Mouse (Mus musculus): ENCODE data around the gene Cdip1. TPM values are rescaled to one million over a fixed set of nuclear protein-coding genes. Genes with fewer than 3 reads are reported as not detected.

Gene Cdip1
- polyA plus RNA-seq (2015; fragmentation: Nextera tagmentation; extraction: Ambion mirVana), result 75.8 and 82.0 TPM in 2 replicates

GRCm38 (mm10) chr16:4789810-4790559, at the start of gene Cdip1:
Gene Cdip1, minus strand, starts transcription at chr16:4790292.
- Histone ChIP-seq H3K4me1 (ENCODE audit: control insufficient read depth, insufficient read depth, low read length) (peaks cover 30% of the 10 kb centered on the region), H3K36me3 (ENCODE audit: control insufficient read depth, insufficient read depth, low read length) (no peaks in the 10 kb centered on the region), H3K9ac (ENCODE audit: low read length) (peak within 1 kb of the TSS; percentile 87), H3K4me2 (ENCODE audit: low read depth, low read length) (peak within 1 kb of the TSS; percentile 91), H3K4me3 (replicated peaks; ENCODE audit: low read length) (peak within 1 kb of the TSS; percentile 67), H3K9me3 (replicated peaks; ENCODE audit: control insufficient read depth, low read length) (no peaks in the 10 kb centered on the region), H3K27me3 (ENCODE audit: control insufficient read depth, insufficient read depth, low read length) (no peaks in the 10 kb centered on the region), H3K27ac (ENCODE audit: low read length) (peak within 1 kb of the TSS; percentile 99)
- WGBS, result under 1% methylated on average over 51 of the region's 51 CpGs
- peak; percentile 98 for ATAC-seq (ENCODE audit: insufficient read depth, low FRiP score)

- H3K36me3 ChIP-seq (ENCODE audit: control insufficient read depth, insufficient read depth, low read length), result no peaks in the 10 kb centered on the region
- H3K27me3 ChIP-seq (ENCODE audit: control insufficient read depth, insufficient read depth, low read length), result no peaks in the 10 kb centered on the region
- no peak for ATAC-seq (ENCODE audit: insufficient read depth, low FRiP score)
- WGBS, result 65% methylated on average over 3 of the region's 3 CpGs
- no peak overlapping the region for H3K4me3 ChIP-seq (replicated peaks; ENCODE audit: low read length)
- no peak overlapping the region for H3K27ac ChIP-seq (ENCODE audit: low read length)
- no peak overlapping the region for H3K4me2 ChIP-seq (ENCODE audit: low read depth, low read length)
- no peaks in the 10 kb centered on the region for H3K4me1 ChIP-seq (ENCODE audit: control insufficient read depth, insufficient read depth, low read length)
- no peak overlapping the region for H3K9ac ChIP-seq (ENCODE audit: low read length)
- H3K9me3 ChIP-seq (replicated peaks; ENCODE audit: control insufficient read depth, low read length), result no peaks in the 10 kb centered on the region
These were observed 49.5 kb upstream of the Cdip1 start for GRCm38 (mm10) chr16:4839552-4839951.

- Histone ChIP-seq H3K4me3 (replicated peaks; ENCODE audit: low read length) (no peak overlapping the region), H3K27me3 (ENCODE audit: control insufficient read depth, insufficient read depth, low read length) (no peaks in the 10 kb centered on the region), H3K9me3 (replicated peaks; ENCODE audit: control insufficient read depth, low read length) (no peaks in the 10 kb centered on the region), H3K27ac (ENCODE audit: low read length) (no peak overlapping the region), H3K36me3 (ENCODE audit: control insufficient read depth, insufficient read depth, low read length) (no peaks in the 10 kb centered on the region), H3K4me2 (ENCODE audit: low read depth, low read length) (no peak overlapping the region), H3K9ac (ENCODE audit: low read length) (no peak overlapping the region), H3K4me1 (ENCODE audit: control insufficient read depth, insufficient read depth, low read length) (no peaks in the 10 kb centered on the region)
- ATAC-seq (ENCODE audit: insufficient read depth, low FRiP score), result no peak
- 68% methylated on average over 3 of the region's 3 CpGs for WGBS
These were observed 47.5 kb upstream of the Cdip1 start for GRCm38 (mm10) chr16:4837631-4838030.

- Histone ChIP-seq H3K4me1 (ENCODE audit: control insufficient read depth, insufficient read depth, low read length) (no peaks in the 10 kb centered on the region; the same call in 1 of the 2 replicates), H3K36me3 (ENCODE audit: control insufficient read depth, insufficient read depth, low read length) (no peaks in the 10 kb centered on the region), H3K27ac (ENCODE audit: low read length) (no peak within 1 kb of the TSS), H3K4me3 (replicated peaks; ENCODE audit: low read length) (no peak within 1 kb of the TSS), H3K27me3 (ENCODE audit: control insufficient read depth, insufficient read depth, low read length) (no peaks in the 10 kb centered on the region), H3K9ac (ENCODE audit: low read length) (no peak within 1 kb of the TSS), H3K4me2 (ENCODE audit: low read depth, low read length) (no peak within 1 kb of the TSS), H3K9me3 (replicated peaks; ENCODE audit: control insufficient read depth, low read length) (no peaks in the 10 kb centered on the region)
- 73% methylated on average over 3 of the region's 3 CpGs for WGBS
- ATAC-seq (ENCODE audit: insufficient read depth, low FRiP score), result no peak
These were observed 45.1 kb upstream of the Cdip1 start, which contains the start of gene 4930562C15Rik for GRCm38 (mm10) chr16:4835191-4835590. Gene 4930562C15Rik, plus strand, starts transcription at chr16:4835416.

- no peak for ATAC-seq (ENCODE audit: insufficient read depth, low FRiP score)
- Histone ChIP-seq H3K9me3 (replicated peaks; ENCODE audit: control insufficient read depth, low read length) (no peaks in the 10 kb centered on the region), H3K4me2 (ENCODE audit: low read depth, low read length) (no peak overlapping the region), H3K9ac (ENCODE audit: low read length) (no peak overlapping the region), H3K4me1 (ENCODE audit: control insufficient read depth, insufficient read depth, low read length) (no peaks in the 10 kb centered on the region; the same call in 1 of the 2 replicates), H3K27me3 (ENCODE audit: control insufficient read depth, insufficient read depth, low read length) (no peaks in the 10 kb centered on the region), H3K27ac (ENCODE audit: low read length) (no peak overlapping the region), H3K4me3 (replicated peaks; ENCODE audit: low read length) (no peak overlapping the region), H3K36me3 (ENCODE audit: control insufficient read depth, insufficient read depth, low read length) (no peaks in the 10 kb centered on the region)
- 77% methylated on average over 2 of the region's 2 CpGs for WGBS
These were observed 43.8 kb upstream of the Cdip1 start for GRCm38 (mm10) chr16:4833858-4834257.

- Histone ChIP-seq H3K36me3 (ENCODE audit: control insufficient read depth, insufficient read depth, low read length) (no peaks in the 10 kb centered on the region), H3K4me1 (ENCODE audit: control insufficient read depth, insufficient read depth, low read length) (no peaks in the 10 kb centered on the region; the same call in 1 of the 2 replicates), H3K9ac (ENCODE audit: low read length) (no peak overlapping the region), H3K4me3 (replicated peaks; ENCODE audit: low read length) (no peak overlapping the region), H3K27me3 (ENCODE audit: control insufficient read depth, insufficient read depth, low read length) (no peaks in the 10 kb centered on the region), H3K27ac (ENCODE audit: low read length) (no peak overlapping the region), H3K9me3 (replicated peaks; ENCODE audit: control insufficient read depth, low read length) (no peaks in the 10 kb centered on the region), H3K4me2 (ENCODE audit: low read depth, low read length) (no peak overlapping the region; the same call in 1 of the 2 replicates)
- WGBS, result 49% methylated on average over 15 of the region's 15 CpGs
- 0 out of 2 replicates have a peak, but pooled peaks have one; percentile 17 for ATAC-seq (ENCODE audit: insufficient read depth, low FRiP score)
These were observed 41.7 kb upstream of the Cdip1 start for GRCm38 (mm10) chr16:4831650-4832419.

GRCm38 (mm10) chr16:4829271-4829900, 39.3 kb upstream of the Cdip1 start:
- ATAC-seq (ENCODE audit: insufficient read depth, low FRiP score), result no peak
- H3K27ac ChIP-seq (ENCODE audit: low read length), result no peak overlapping the region

GRCm38 (mm10) chr16:4827639-4828038, 37.5 kb upstream of the Cdip1 start:
- no peak overlapping the region for H3K9ac ChIP-seq (ENCODE audit: low read length)
- H3K4me1 ChIP-seq (ENCODE audit: control insufficient read depth, insufficient read depth, low read length), result no peaks in the 10 kb centered on the region; the same call in 1 of the 2 replicates
- 91% methylated on average over 5 of the region's 5 CpGs for WGBS
- no peak overlapping the region for H3K4me3 ChIP-seq (replicated peaks; ENCODE audit: low read length)
- H3K27ac ChIP-seq (ENCODE audit: low read length), result no peak overlapping the region
- no peaks in the 10 kb centered on the region for H3K9me3 ChIP-seq (replicated peaks; ENCODE audit: control insufficient read depth, low read length)
- no peaks in the 10 kb centered on the region for H3K27me3 ChIP-seq (ENCODE audit: control insufficient read depth, insufficient read depth, low read length)
- no peak overlapping the region for H3K4me2 ChIP-seq (ENCODE audit: low read depth, low read length)
- ATAC-seq (ENCODE audit: insufficient read depth, low FRiP score), result no peak
- H3K36me3 ChIP-seq (ENCODE audit: control insufficient read depth, insufficient read depth, low read length), result no peaks in the 10 kb centered on the region

More at GRCm38 (mm10) chr16:4829271-4829900, 39.3 kb upstream of the Cdip1 start:
- Histone ChIP-seq H3K36me3 (ENCODE audit: control insufficient read depth, insufficient read depth, low read length) (no peaks in the 10 kb centered on the region), H3K4me2 (ENCODE audit: low read depth, low read length) (no peak overlapping the region), H3K9ac (ENCODE audit: low read length) (no peak overlapping the region), H3K27me3 (ENCODE audit: control insufficient read depth, insufficient read depth, low read length) (no peaks in the 10 kb centered on the region), H3K9me3 (replicated peaks; ENCODE audit: control insufficient read depth, low read length) (no peaks in the 10 kb centered on the region), H3K4me3 (replicated peaks; ENCODE audit: low read length) (no peak overlapping the region), H3K4me1 (ENCODE audit: control insufficient read depth, insufficient read depth, low read length) (no peaks in the 10 kb centered on the region; the same call in 1 of the 2 replicates)
- WGBS, result 65% methylated on average over 6 of the region's 6 CpGs

Measured in stomach, embryonic 16.5 days (tissue).